In genomic region chr2:25863337-25864131, GRCm38 (mm10) we compare ENCODE assay signal across 8 mouse cellular contexts. TPM values are rescaled to one million over a fixed set of nuclear protein-coding genes. Genes with fewer than 3 reads are reported as not detected.
A peak's percentile ranks its signal among the peaks of the same experiment; 100 is the strongest.
DNase-seq lines count a peak whose midpoint lies in the region; ATAC-seq and TF ChIP-seq lines count a peak whose summit lies in the region.

Gene Kcnt1 (plus strand): TSS chr2:25863734.

- H3K4me2 ChIP-seq in heart, postnatal 0 days (ENCODE audit: low read depth, low read length) = peak within 1 kb of the TSS; percentile 67
- peak within 1 kb of the TSS; percentile 86 for H3K4me2 ChIP-seq in lung, embryonic 16.5 days (ENCODE audit: low read depth, low read length)

- H3K9ac ChIP-seq in heart, postnatal 0 days (replicated peaks; ENCODE audit: low read depth, low read length) = no peak within 1 kb of the TSS
- H3K9ac ChIP-seq in lung, embryonic 16.5 days (ENCODE audit: low read length) = no peak within 1 kb of the TSS

- WGBS in heart, postnatal 0 days = 1% methylated on average over 31 of the region's 53 CpGs
- WGBS in lung, embryonic 16.5 days = 1% methylated on average over 30 of the region's 53 CpGs

- no peaks in the 10 kb centered on the region for H3K9me3 ChIP-seq in heart, postnatal 0 days (replicated peaks; ENCODE audit: control insufficient read depth, low read length)
- no peaks in the 10 kb centered on the region for H3K9me3 ChIP-seq in lung, embryonic 16.5 days (ENCODE audit: control insufficient read depth, low read length)

- DNase-seq in right cerebral cortex, adult 18-20 months = peak; percentile 65
- DNase-seq in right cerebral cortex, postnatal 36 days (ENCODE audit: low spot score in 2 of 2) = no peak
- DNase-seq in cerebellum, postnatal 4 days (ENCODE audit: low spot score in 2 of 2) = peak; percentile 44 to 67
- DNase-seq in heart, postnatal 0 days (ENCODE audit: low spot score) = no peak
- DNase-seq in kidney, postnatal 36 days = peak; percentile 49 to 73
- DNase-seq in right cerebral cortex, adult 2 months (ENCODE audit: low spot score in 2 of 2) = peak; percentile 62 to 63
- DNase-seq in spleen, adult 12 weeks (ENCODE audit: low spot score) = no peak

- H3K27ac ChIP-seq in heart, postnatal 0 days (ENCODE audit: low read depth) = no peak within 1 kb of the TSS
- no peak within 1 kb of the TSS for H3K27ac ChIP-seq in lung, embryonic 16.5 days (ENCODE audit: low read length)

- no peaks in the 10 kb centered on the region for H3K36me3 ChIP-seq in heart, postnatal 0 days (replicated peaks; ENCODE audit: control insufficient read depth, insufficient read depth, low read length)
- no peaks in the 10 kb centered on the region for H3K36me3 ChIP-seq in lung, embryonic 16.5 days (ENCODE audit: control insufficient read depth, insufficient read depth, low read length)

- peaks cover 39% of the 10 kb centered on the region for H3K27me3 ChIP-seq in heart, postnatal 0 days (ENCODE audit: control insufficient read depth, insufficient read depth, low read length)
- H3K27me3 ChIP-seq in lung, embryonic 16.5 days (ENCODE audit: control insufficient read depth, insufficient read depth, low read depth, low read length) = peaks cover 16% of the 10 kb centered on the region

- peaks cover 4% of the 10 kb centered on the region for H3K4me1 ChIP-seq in heart, postnatal 0 days (ENCODE audit: control insufficient read depth, insufficient read depth)
- peaks cover 5% of the 10 kb centered on the region; the same call in 1 of the 2 replicates for H3K4me1 ChIP-seq in lung, embryonic 16.5 days (replicated peaks; ENCODE audit: control insufficient read depth, insufficient read depth, low read length)

- H3K4me3 ChIP-seq in heart, postnatal 0 days (ENCODE audit: low read depth, low read length) = peak within 1 kb of the TSS; percentile 39
- H3K4me3 ChIP-seq in lung, embryonic 16.5 days (ENCODE audit: low read length) = peak within 1 kb of the TSS; percentile 50

- no peak for TF ChIP-seq CTCF in heart, postnatal 0 days (IDR thresholded peaks at IDR 0.05; ENCODE audit: low read depth)

- ATAC-seq in heart, postnatal 0 days (ENCODE audit: insufficient read depth, low read depth) = no peak
- no peak for ATAC-seq in lung, embryonic 16.5 days (ENCODE audit: low read depth)

- no peak for TF ChIP-seq EP300 in heart, postnatal 0 days (IDR thresholded peaks at IDR 0.05; ENCODE audit: low read depth)

RNA-seq across cellular contexts. Expression of gene Kcnt1, which starts in this region (rescaled TPM):
- 1.0 TPM in 1 of 2 replicates, not detected in the other for total RNA-seq in heart, postnatal 0 days (2014; rRNA removed; ENCODE audit: low replicate concordance)
- 0.10 and 0.27 TPM in 2 replicates for polyA plus RNA-seq in heart, postnatal 0 days (2015; fragmentation: Nextera tagmentation; extraction: Ambion mirVana)
- 0.24 and 0.46 TPM in 2 replicates for polyA plus RNA-seq in lung, embryonic 16.5 days (2015; fragmentation: Nextera tagmentation; extraction: Ambion mirVana)

Comparison
In these comparisons a context has a peak if more than half of its experiments do, and no peak if none do; other contexts are left out.
1. DNase-seq: peak in right cerebral cortex, adult 18-20 months (single experiment), cerebellum, postnatal 4 days (2 of 2), kidney, postnatal 36 days (2 of 2) and right cerebral cortex, adult 2 months (2 of 2); none in right cerebral cortex, postnatal 36 days (0 of 2), heart, postnatal 0 days (single experiment) and spleen, adult 12 weeks (single experiment).